24 mouse cellular contexts compared by ENCODE assay signal in the genomic region with DNA sequence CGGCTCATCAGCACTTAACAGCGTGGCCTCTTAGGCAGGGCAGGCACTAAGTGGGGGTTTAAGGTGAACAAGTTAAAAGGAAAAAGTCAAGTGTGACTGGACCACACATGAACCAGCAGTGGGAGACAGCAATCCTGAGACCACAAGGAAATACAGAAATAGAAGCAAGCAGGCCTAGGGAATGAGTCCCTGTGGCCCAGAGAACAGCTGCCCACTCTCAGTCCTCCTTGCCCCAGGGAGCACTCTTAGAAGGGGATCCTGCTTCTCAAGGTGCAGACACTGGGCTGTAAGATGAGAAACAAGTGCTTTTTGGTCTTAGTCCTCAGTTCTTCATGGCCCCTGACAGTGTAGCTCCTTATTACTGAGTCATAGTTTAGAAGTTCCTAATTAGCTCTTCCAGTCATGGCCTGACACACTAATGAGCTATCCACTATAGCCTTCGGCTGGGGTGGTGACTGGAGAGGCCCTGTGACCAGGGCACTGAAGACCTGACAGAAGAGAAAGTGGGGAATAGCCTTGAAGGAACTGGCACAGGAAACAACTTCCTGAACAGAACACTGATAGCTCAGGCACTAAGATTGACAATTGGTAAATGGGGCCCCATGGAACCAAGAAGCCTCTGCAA. TPM values are rescaled to one million over a fixed set of nuclear protein-coding genes. Genes with fewer than 3 reads are reported as not detected.
DNase-seq lines count a peak whose midpoint lies in the region; ATAC-seq and TF ChIP-seq lines count a peak whose summit lies in the region.
"Had no signal": no experiment of that assay in that cellular context is flagged by ENCODE, and none has a peak within 500 bp of the region (broad histone marks: within the 10 kb centered on the region; RNA-seq: fewer than 3 reads in every experiment).

No protein-coding gene starts in this region.

- no peak for DNase-seq in cerebellum, adult 2 months
- DNase-seq in cerebellum, adult 11 months: no peak
- DNase-seq in kidney, postnatal 0 days (ENCODE audit: low spot score): no peak
- DNase-seq in kidney, adult 8-10 months: no peak
- DNase-seq in heart, postnatal 36 days: no peak
- DNase-seq: adrenal gland, adult 8-10 months; adrenal gland, postnatal 36 days; embryo, embryonic 11 days; gastrocnemius, postnatal 25 days; heart, adult 18-20 months; heart, postnatal 14 days had no signal

- H3ac ChIP-seq in myocyte (ENCODE audit: control insufficient read depth, insufficient read length): no peak overlapping the region

- no peak for ATAC-seq in kidney, postnatal 0 days (replicated peaks; ENCODE audit: low FRiP score, low read depth)
- no peak for ATAC-seq in megakaryocyte, adult 5-6 weeks (ENCODE audit: poor library complexity, severe bottlenecking)
- ATAC-seq: activated CD4-positive, CD25-positive, alpha-beta regulatory T cell, adult 4 months; forebrain, embryonic 15.5 days had no signal

- no peak overlapping the region for H3K4me3 ChIP-seq in cerebellum, adult 2 months (replicated peaks; ENCODE audit: insufficient read depth, low read depth, low read length)
- H3K4me3 ChIP-seq in kidney, postnatal 0 days (replicated peaks; ENCODE audit: low read depth, low read length): no peak overlapping the region
- H3K4me3 ChIP-seq in megakaryocyte, embryonic 14.5 days (replicated peaks): peak overlapping the region; percentile 73
- H3K4me3 ChIP-seq in myocyte: no peak overlapping the region
- H3K4me3 ChIP-seq: embryonic facial prominence, embryonic 10.5 days; embryonic facial prominence, embryonic 13.5 days; erythroblast, embryonic 14.5 days; forebrain, embryonic 12.5 days; forebrain, embryonic 15.5 days; heart, embryonic 10.5 days; heart, embryonic 13.5 days; hindbrain, embryonic 12.5 days; hindbrain, embryonic 15.5 days had no signal

- no peaks in the 10 kb centered on the region for H3K79me2 ChIP-seq in myocyte (ENCODE audit: control insufficient read depth, insufficient read depth)

- no peak for TF ChIP-seq POLR2A in cerebellum, adult 2 months (IDR thresholded peaks at IDR 0.05; ENCODE audit: borderline replicate concordance, insufficient read depth, low read length)
- no peak for TF ChIP-seq POLR2A in myocyte (IDR thresholded peaks at IDR 0.05; ENCODE audit: insufficient read length, low read depth)

- H3K9ac ChIP-seq in kidney, postnatal 0 days (ENCODE audit: low read depth, low read length): no peak overlapping the region
- H3K9ac ChIP-seq: embryonic facial prominence, embryonic 13.5 days; forebrain, embryonic 12.5 days; forebrain, embryonic 15.5 days; heart, embryonic 13.5 days; hindbrain, embryonic 12.5 days; hindbrain, embryonic 15.5 days had no signal

- WGBS in cerebellum, adult 2 months: 85% methylated on average over 3 of the region's 3 CpGs
- 37% methylated on average over 3 of the region's 3 CpGs for WGBS in kidney, postnatal 0 days

- H3K9me3 ChIP-seq in kidney, postnatal 0 days (replicated peaks; ENCODE audit: low read length): no peaks in the 10 kb centered on the region
- no peaks in the 10 kb centered on the region for H3K9me3 ChIP-seq in megakaryocyte, embryonic 14.5 days
- H3K9me3 ChIP-seq: embryonic facial prominence, embryonic 10.5 days; embryonic facial prominence, embryonic 13.5 days; forebrain, embryonic 12.5 days; forebrain, embryonic 15.5 days; heart, embryonic 10.5 days; heart, embryonic 13.5 days; hindbrain, embryonic 12.5 days; hindbrain, embryonic 15.5 days had no signal

- H3K27ac ChIP-seq in cerebellum, adult 2 months (ENCODE audit: insufficient read depth, low read length): peak overlapping the region; percentile 61
- peak overlapping the region; percentile 27; the same call in 1 of the 2 replicates for H3K27ac ChIP-seq in kidney, postnatal 0 days
- H3K27ac ChIP-seq: embryonic facial prominence, embryonic 10.5 days; embryonic facial prominence, embryonic 13.5 days; forebrain, embryonic 12.5 days; heart, embryonic 10.5 days; heart, embryonic 13.5 days; hindbrain, embryonic 12.5 days; hindbrain, embryonic 15.5 days had no signal

- H3K4me2 ChIP-seq in kidney, postnatal 0 days (ENCODE audit: low read length): no peak overlapping the region
- H3K4me2 ChIP-seq in myocyte (ENCODE audit: low read depth): peak overlapping the region; percentile 14
- H3K4me2 ChIP-seq: embryonic facial prominence, embryonic 13.5 days; forebrain, embryonic 12.5 days; forebrain, embryonic 15.5 days; heart, embryonic 13.5 days; hindbrain, embryonic 12.5 days; hindbrain, embryonic 15.5 days had no signal

- TF ChIP-seq CTCF in cerebellum, adult 2 months (IDR thresholded peaks at IDR 0.05; ENCODE audit: borderline replicate concordance, insufficient read depth, low read depth, low read length): no peak
- no peak for TF ChIP-seq CTCF in kidney, postnatal 0 days (IDR thresholded peaks at IDR 0.05; ENCODE audit: low read depth)

- H3K27me3 ChIP-seq in cerebellum, adult 2 months (ENCODE audit: control insufficient read depth, insufficient read depth, low read length): no peaks in the 10 kb centered on the region
- H3K27me3 ChIP-seq in kidney, postnatal 0 days (ENCODE audit: insufficient read depth, low read length): no peaks in the 10 kb centered on the region
- no peaks in the 10 kb centered on the region for H3K27me3 ChIP-seq in megakaryocyte, embryonic 14.5 days (replicated peaks)
- no peaks in the 10 kb centered on the region for H3K27me3 ChIP-seq in myocyte (ENCODE audit: control insufficient read depth, insufficient read depth, insufficient read length)
- H3K27me3 ChIP-seq: embryonic facial prominence, embryonic 13.5 days; forebrain, embryonic 12.5 days; forebrain, embryonic 15.5 days; heart, embryonic 13.5 days; hindbrain, embryonic 12.5 days; hindbrain, embryonic 15.5 days had no signal

- intact Hi-C loops in heart, postnatal 36 days (cut with DNase I): loop anchor here (5.0 kb wide), 1 partner anchor 36 kb away; no protein-coding TSS in a partner anchor

- H3K4me1 ChIP-seq in cerebellum, adult 2 months (ENCODE audit: control insufficient read depth, insufficient read depth, low read length): peaks cover 82% of the 10 kb centered on the region
- peaks cover 7% of the 10 kb centered on the region; the same call in 1 of the 2 replicates for H3K4me1 ChIP-seq in kidney, postnatal 0 days (replicated peaks; ENCODE audit: insufficient read depth, low read length)
- H3K4me1 ChIP-seq in megakaryocyte, embryonic 14.5 days: peaks cover 100% of the 10 kb centered on the region
- H3K4me1 ChIP-seq: forebrain, embryonic 12.5 days had no signal

- 0 out of 2 replicates have a peak, but pooled peaks cover 2% of the 10 kb centered on the region for H3K36me3 ChIP-seq in kidney, postnatal 0 days (ENCODE audit: insufficient read depth, low read length)
- peaks cover 69% of the 10 kb centered on the region for H3K36me3 ChIP-seq in megakaryocyte, embryonic 14.5 days (replicated peaks; ENCODE audit: low read length)
- no peaks in the 10 kb centered on the region for H3K36me3 ChIP-seq in myocyte (ENCODE audit: control insufficient read depth, insufficient read depth)
- H3K36me3 ChIP-seq: forebrain, embryonic 15.5 days; hindbrain, embryonic 15.5 days had no signal

TF ChIP-seq in myocyte, 11 proteins besides CTCF, POLR2A, EP300 and RAD21:
- TF ChIP-seq SRF (IDR thresholded peaks at IDR 0.05; ENCODE audit: control insufficient read depth, insufficient read length, low read depth): no peak
- peak; percentile 45 for TF ChIP-seq TCF12 (IDR thresholded peaks at IDR 0.05; ENCODE audit: insufficient read depth, poor library complexity, severe bottlenecking)
- peak; percentile 62 to 90 (median 89) for TF ChIP-seq MYOG (IDR thresholded peaks at IDR 0.05; ENCODE audit: control insufficient read depth in 1 of 3, insufficient read depth in 1 of 3, insufficient read length in 2 of 3, low read depth in 2 of 3)
- peak; percentile 26 to 88 (median 63) for TF ChIP-seq MYOD1 (IDR thresholded peaks at IDR 0.05; ENCODE audit: control insufficient read depth in 1 of 3, insufficient read length in 2 of 3, low read depth in 2 of 3)

RNA-seq across cellular contexts. Expression of a gene that starts 31.0 kb away (rescaled TPM):
- polyA plus RNA-seq in cerebellum, adult 2 months (2012; rRNA removed): 246 and 256 TPM in 2 replicates
- polyA plus RNA-seq in kidney, postnatal 0 days (2015; fragmentation: Nextera tagmentation; extraction: Ambion mirVana): 140 and 144 TPM in 2 replicates
- polyA plus RNA-seq in megakaryocyte, embryonic 14.5 days (2012; ENCODE audit: insufficient read depth, low replicate concordance): 205 and 237 TPM in 2 replicates
- total RNA-seq in megakaryocyte, adult 5-6 weeks (2015): 1.8 and 2.4 TPM in 2 replicates
- total RNA-seq in megakaryocyte, adult 5-6 weeks (2017): 2.8 and 5.2 TPM in 2 replicates
- polyA plus RNA-seq in myocyte (2012; fragmentation: generic; extraction: Trizol): 183 TPM
- 100 to 1,000 TPM; 232 to 266 TPM for total RNA-seq in heart, postnatal 36 days (2021)
